Mouse (Mus musculus): Measurements from ENCODE around the gene Phactr3.
"Not testable (repeated sequence)": the region's sequence is repeated elsewhere in the genome, so short reads cannot be mapped to it uniquely, and the experiment has no call there.

Gene Phactr3

DNA sequence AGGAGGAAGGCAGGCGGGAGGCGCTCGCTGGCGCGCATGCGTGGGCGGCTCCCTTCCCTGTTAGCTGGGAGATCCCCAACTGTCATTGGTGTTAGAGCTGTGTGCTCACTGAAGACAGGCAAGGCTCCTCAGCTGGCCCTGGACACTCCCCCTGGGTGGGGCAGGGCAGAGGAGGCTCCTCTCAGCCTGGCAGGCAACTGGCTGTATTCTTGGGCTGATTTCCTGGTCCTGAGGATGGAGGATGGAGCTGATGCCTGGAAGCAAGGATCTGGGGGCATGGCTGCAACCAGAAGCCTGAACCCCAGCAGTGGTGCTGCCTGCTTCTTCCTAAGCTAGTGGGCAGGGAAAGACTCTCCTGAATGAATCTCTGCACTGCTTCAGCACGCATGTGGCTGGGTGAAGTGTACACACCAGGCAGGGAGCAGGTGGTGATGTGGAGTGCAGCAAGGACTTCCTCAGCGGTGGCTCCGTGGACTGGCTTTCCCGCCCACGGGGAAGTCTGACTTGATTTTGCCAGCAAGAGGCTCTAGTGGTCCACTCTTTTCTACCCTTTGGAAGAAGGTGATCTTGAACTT lies 208.8 kb downstream of the Phactr3 start:
- peak; percentile 84 to 86 for DNase-seq (ENCODE audit: low spot score in 2 of 2)

DNA sequence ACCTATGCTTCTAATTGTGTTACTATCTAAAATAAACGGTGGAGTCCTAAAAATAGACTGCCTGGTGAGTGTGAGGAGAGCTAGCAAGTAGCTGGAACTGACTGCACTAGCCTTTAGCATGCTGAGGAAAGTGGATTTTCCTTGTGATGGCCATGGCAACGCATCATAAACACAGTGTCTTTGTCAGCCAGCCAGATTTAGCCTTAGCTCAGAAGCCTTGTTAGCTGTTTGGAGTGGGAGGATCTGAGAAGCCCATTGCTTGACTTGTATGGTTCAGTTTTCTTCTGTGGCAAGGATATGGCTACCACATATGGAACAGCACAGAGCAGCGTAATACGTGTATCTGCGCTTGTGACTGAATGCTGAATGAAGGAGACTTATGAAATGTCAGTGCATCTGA lies 210.8 kb downstream of the Phactr3 start:
- peak in 1 of 2 experiments; percentile 38 for DNase-seq (ENCODE audit: low spot score in 2 of 2)

DNA sequence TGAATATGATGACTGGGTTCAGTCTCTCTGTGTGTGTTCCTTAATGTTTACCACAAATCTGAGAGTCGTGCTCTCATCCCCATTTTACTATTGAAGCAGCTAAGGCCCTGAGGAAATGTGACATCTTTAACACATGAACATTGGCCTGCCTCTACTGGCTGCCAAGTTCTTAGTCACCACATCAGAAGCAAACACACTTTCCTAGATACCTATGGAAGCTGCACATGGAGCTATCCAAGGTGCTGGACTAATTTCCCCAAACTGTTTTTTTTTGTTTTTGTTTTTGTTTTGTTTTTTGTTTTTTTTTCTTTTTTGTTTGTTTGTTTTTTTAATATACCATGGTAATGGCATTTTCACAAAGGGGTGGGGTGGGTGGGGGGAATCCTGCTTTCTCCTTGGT lies 211.2 kb downstream of the Phactr3 start:
- DNase-seq (ENCODE audit: low spot score in 2 of 2) = no peak

DNA sequence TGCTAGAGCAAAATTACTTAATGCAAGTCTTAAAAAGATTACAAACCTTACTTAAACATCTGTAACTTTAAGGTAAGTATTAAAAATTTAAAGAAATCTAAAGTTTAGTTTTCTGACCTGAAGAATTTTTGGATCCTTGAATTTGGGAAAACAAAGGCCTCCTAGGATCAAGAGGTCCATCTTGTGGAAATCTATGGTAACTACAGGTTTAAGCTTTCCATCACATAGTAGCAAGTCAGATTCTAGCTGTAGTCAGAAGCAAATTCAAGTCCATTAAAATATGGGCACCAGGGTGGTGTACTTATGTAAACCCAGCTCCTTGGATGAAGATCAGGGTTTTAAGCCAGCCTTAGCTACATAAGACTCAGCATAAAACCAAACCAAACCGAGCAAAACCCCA lies 219.1 kb downstream of the Phactr3 start:
- DNase-seq (ENCODE audit: low spot score in 2 of 2) = no peak

DNA sequence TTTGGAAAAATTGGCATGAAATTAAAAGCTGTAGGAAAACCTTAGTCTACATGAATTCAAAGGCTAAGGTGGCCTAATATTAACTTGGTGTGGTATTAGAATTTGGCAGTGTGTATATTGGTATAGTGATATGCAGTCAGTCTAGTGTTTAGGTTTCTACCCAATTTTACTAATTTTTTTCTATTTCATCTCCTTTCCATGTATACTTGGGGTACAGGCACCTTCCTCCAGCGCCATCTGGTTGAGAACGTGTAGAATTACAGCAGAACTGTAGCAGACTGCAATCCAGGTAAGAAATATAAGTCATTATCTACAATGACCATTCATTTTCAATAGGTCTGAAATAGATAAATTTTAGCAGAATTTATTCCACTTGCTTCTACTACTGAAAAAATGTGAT lies 220.3 kb downstream of the Phactr3 start:
- no peak for DNase-seq (ENCODE audit: low spot score in 2 of 2)

DNA sequence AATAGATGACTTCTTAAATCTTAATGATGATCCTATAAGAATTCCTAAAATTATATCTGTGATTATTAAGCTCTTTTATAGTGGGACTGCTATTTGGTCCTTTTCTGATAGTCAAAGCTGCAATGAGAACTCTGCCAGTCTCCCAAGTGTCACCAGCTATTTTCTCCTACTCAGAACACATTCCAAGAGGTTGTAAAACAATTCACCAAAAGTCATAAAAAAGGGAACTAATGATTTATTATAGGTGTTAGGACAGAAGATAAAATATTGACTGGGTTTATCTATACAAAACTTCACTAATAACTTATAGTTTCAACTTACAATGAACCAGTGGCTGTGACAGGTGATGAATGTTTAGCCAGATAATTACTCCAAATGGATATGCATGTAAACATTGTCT lies 223.3 kb downstream of the Phactr3 start:
- not testable (repeated sequence) for DNase-seq (ENCODE audit: low spot score in 2 of 2)

DNA sequence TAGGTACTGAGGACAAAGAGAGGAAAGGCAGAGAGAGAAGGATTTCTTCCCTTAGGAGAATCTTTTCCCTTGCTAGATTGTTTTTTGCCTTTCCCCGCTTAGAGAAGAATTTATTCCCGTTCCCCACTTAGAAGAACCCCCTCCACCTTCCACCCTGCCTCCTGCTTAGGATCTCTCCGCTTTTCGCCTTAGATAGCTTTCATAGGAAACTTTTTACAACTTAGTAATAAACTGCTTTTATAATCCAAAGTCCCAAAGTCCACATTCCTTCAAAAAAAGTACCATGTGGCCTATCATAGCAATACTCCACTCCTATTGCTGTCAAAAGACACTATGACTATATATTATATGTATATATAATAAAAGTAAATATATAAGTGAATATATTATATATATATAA lies 223.8 kb downstream of the Phactr3 start:
- no peak for DNase-seq (ENCODE audit: low spot score in 2 of 2)
